Mouse (Mus musculus) limb, embryonic 13.5 days (tissue): ENCODE data around the gene Ascl1. TPM values are rescaled to one million over a fixed set of nuclear protein-coding genes. Genes with fewer than 3 reads are reported as not detected.

Experiments
- ATAC-seq: fragments of 200-750 bp; cut with Nextera tagmentation; 2 replicates; pipeline ENCODE4 v1.8.0; 2017; ENCODE audit warnings: low read depth, moderate number of reproducible peaks, moderate TSS enrichment; ENCODE audit not compliant: low FRiP score
- H3K27ac ChIP-seq: fragments of 300-500 bp; sonication (generic); 2 replicates; pipeline ENCODE4 v1.5.1; 2015; ENCODE audit warnings: inconsistent platforms, mild to moderate bottlenecking, moderate library complexity
- H3K27me3 ChIP-seq: fragments of 300-500 bp; sonication (generic); 2 replicates; pipeline ENCODE4 v1.6.1; 2015; ENCODE audit warnings: mild to moderate bottlenecking, inconsistent platforms
- H3K36me3 ChIP-seq: fragments of 300-500 bp; sonication (generic); 2 replicates; pipeline ENCODE4 v1.6.1; 2015; ENCODE audit warnings: inconsistent platforms, mild to moderate bottlenecking, moderate library complexity
- H3K4me1 ChIP-seq: fragments of 300-500 bp; sonication (generic); 2 replicates; pipeline ENCODE4 v1.6.1; 2015; ENCODE audit warnings: inconsistent platforms
- H3K4me2 ChIP-seq: fragments of 300-500 bp; sonication (generic); replicated peaks from 2 replicates; pipeline ENCODE4 v1.6.1; 2015; ENCODE audit warnings: inconsistent platforms, mild to moderate bottlenecking, moderate library complexity
- H3K4me3 ChIP-seq: fragments of 300-500 bp; sonication (generic); 2 replicates; pipeline ENCODE4 v1.5.1; 2015; ENCODE audit warnings: moderate library complexity, mild to moderate bottlenecking, inconsistent platforms
- H3K9ac ChIP-seq: fragments of 300-500 bp; sonication (generic); 2 replicates; pipeline ENCODE4 v1.6.1; 2015; ENCODE audit warnings: mild to moderate bottlenecking, inconsistent platforms
- H3K9me3 ChIP-seq: fragments of 300-500 bp; sonication (generic); 2 replicates; pipeline ENCODE4 v1.6.1; 2016; ENCODE audit warnings: inconsistent platforms
- WGBS: fragments of 180-500 bp; shearing (Covaris S2); methylation state at CpG from one replicate; pipeline ENCODE4 v1.1.7; 2015; 5-methylcytosine and 5-hydroxymethylcytosine counted together
- polyA plus RNA-seq: library from polyadenylated mRNA; unstranded; fragments of >200 nt; fragmentation: Nextera tagmentation; extraction: Ambion mirVana; gene quantifications from 2 replicates; pipeline ENCODE4 v1.2.1, GENCODE M21; 2015

Gene Ascl1
- polyA plus RNA-seq, 1 experiment from 2014 or later: not detected

- Histone ChIP-seq H3K4me3 (peak overlapping the region; percentile 64), H3K9ac (peak overlapping the region; percentile 50), H3K4me2 (peak overlapping the region; percentile 98), H3K4me1 (peaks cover 23% of the 10 kb centered on the region), H3K36me3 (no peaks in the 10 kb centered on the region), H3K27ac (no peak overlapping the region), H3K27me3 (peaks cover 94% of the 10 kb centered on the region), H3K9me3 (peaks cover 3% of the 10 kb centered on the region; the same call in 1 of the 2 replicates)
- WGBS: 0% methylated on average over 18 of the region's 18 CpGs
- ATAC-seq: no peak
Measured at GRCm38 (mm10) chr10:87494596-87494995, 1.1 kb upstream of the Ascl1 start.

- no peak for ATAC-seq
- Histone ChIP-seq H3K27me3 (peaks cover 94% of the 10 kb centered on the region), H3K9me3 (peaks cover 3% of the 10 kb centered on the region; the same call in 1 of the 2 replicates), H3K27ac (no peak overlapping the region), H3K9ac (no peak overlapping the region), H3K36me3 (no peaks in the 10 kb centered on the region), H3K4me2 (peak overlapping the region; percentile 98), H3K4me3 (peak overlapping the region; percentile 64), H3K4me1 (peaks cover 23% of the 10 kb centered on the region)
- 2% methylated on average over 4 of the region's 4 CpGs for WGBS
Measured at GRCm38 (mm10) chr10:87494176-87494575, 716 bp upstream of the Ascl1 start.

GRCm38 (mm10) chr10:87492661-87493551, 554 bp downstream of the Ascl1 start:
- peak overlapping the region; percentile 64 for H3K4me3 ChIP-seq
- H3K27ac ChIP-seq: no peak overlapping the region
- H3K9me3 ChIP-seq: peaks cover 2% of the 10 kb centered on the region; the same call in 1 of the 2 replicates
- H3K27me3 ChIP-seq: peaks cover 94% of the 10 kb centered on the region
- no peaks in the 10 kb centered on the region for H3K36me3 ChIP-seq
- H3K4me2 ChIP-seq: peak overlapping the region; percentile 98
- under 1% methylated on average over 56 of the region's 90 CpGs for WGBS
- peak overlapping the region; percentile 60 for H3K9ac ChIP-seq
- H3K4me1 ChIP-seq: peaks cover 27% of the 10 kb centered on the region
- ATAC-seq: peak; percentile 49

- no peaks in the 10 kb centered on the region for H3K9me3 ChIP-seq
- peak overlapping the region; percentile 98 for H3K4me2 ChIP-seq
- peaks cover 97% of the 10 kb centered on the region for H3K27me3 ChIP-seq
- H3K9ac ChIP-seq: peak overlapping the region; percentile 60
- no peaks in the 10 kb centered on the region for H3K36me3 ChIP-seq
- no peak for ATAC-seq
- peaks cover 27% of the 10 kb centered on the region for H3K4me1 ChIP-seq
- peak overlapping the region; percentile 64 for H3K4me3 ChIP-seq
- no peak overlapping the region for H3K27ac ChIP-seq
- WGBS: 1% methylated on average over 26 of the region's 26 CpGs
Measured at GRCm38 (mm10) chr10:87492332-87492660, 1.2 kb downstream of the Ascl1 start.

GRCm38 (mm10) chr10:87491485-87492040, 1.9 kb downstream of the Ascl1 start:
- 5% methylated on average over 11 of the region's 11 CpGs for WGBS
- no peak overlapping the region for H3K9ac ChIP-seq
- no peak for ATAC-seq
- H3K9me3 ChIP-seq: no peaks in the 10 kb centered on the region
- H3K27ac ChIP-seq: no peak overlapping the region
- no peak overlapping the region for H3K4me3 ChIP-seq
- H3K4me1 ChIP-seq: peaks cover 27% of the 10 kb centered on the region
- no peaks in the 10 kb centered on the region for H3K36me3 ChIP-seq
- no peak overlapping the region for H3K4me2 ChIP-seq
- peaks cover 97% of the 10 kb centered on the region for H3K27me3 ChIP-seq

- 3% methylated on average over 2 of the region's 2 CpGs for WGBS
- H3K27ac ChIP-seq: no peak overlapping the region
- ATAC-seq: no peak
Measured at GRCm38 (mm10) chr10:87490328-87490727, 3.1 kb downstream of the Ascl1 start.

GRCm38 (mm10) chr10:87489246-87490009, 4.0 kb downstream of the Ascl1 start:
- H3K27me3 ChIP-seq: peaks cover 99% of the 10 kb centered on the region
- WGBS: 2% methylated on average over 18 of the region's 18 CpGs
- H3K4me1 ChIP-seq: peaks cover 30% of the 10 kb centered on the region
- no peak for ATAC-seq
- no peak overlapping the region for H3K4me3 ChIP-seq
- H3K36me3 ChIP-seq: no peaks in the 10 kb centered on the region
- H3K4me2 ChIP-seq: no peak overlapping the region
- H3K27ac ChIP-seq: no peak overlapping the region
- no peak overlapping the region for H3K9ac ChIP-seq
- no peaks in the 10 kb centered on the region for H3K9me3 ChIP-seq

More at GRCm38 (mm10) chr10:87490328-87490727, 3.1 kb downstream of the Ascl1 start:
- Histone ChIP-seq H3K4me3 (no peak overlapping the region), H3K4me2 (no peak overlapping the region), H3K27me3 (peaks cover 99% of the 10 kb centered on the region), H3K4me1 (peaks cover 35% of the 10 kb centered on the region), H3K9ac (no peak overlapping the region), H3K9me3 (no peaks in the 10 kb centered on the region), H3K36me3 (no peaks in the 10 kb centered on the region)

GRCm38 (mm10) chr10:87488429-87489145, 4.9 kb downstream of the Ascl1 start:
- Histone ChIP-seq H3K9me3 (no peaks in the 10 kb centered on the region), H3K9ac (no peak overlapping the region), H3K4me2 (peak overlapping the region; percentile 46), H3K27me3 (peaks cover 93% of the 10 kb centered on the region), H3K4me3 (peak overlapping the region; percentile 19; the same call in 1 of the 2 replicates), H3K36me3 (no peaks in the 10 kb centered on the region), H3K27ac (no peak overlapping the region), H3K4me1 (peaks cover 23% of the 10 kb centered on the region)
- ATAC-seq: peak; percentile 46; the same call in 1 of the 2 replicates
- WGBS: under 1% methylated on average over 16 of the region's 16 CpGs

- under 1% methylated on average over 33 of the region's 33 CpGs for WGBS
- Histone ChIP-seq H3K9ac (no peak overlapping the region), H3K4me2 (peak overlapping the region; percentile 52), H3K4me1 (peaks cover 12% of the 10 kb centered on the region), H3K4me3 (peak overlapping the region; percentile 22), H3K36me3 (no peaks in the 10 kb centered on the region), H3K27ac (no peak overlapping the region), H3K27me3 (peaks cover 89% of the 10 kb centered on the region), H3K9me3 (no peaks in the 10 kb centered on the region)
- ATAC-seq: no peak
Measured at GRCm38 (mm10) chr10:87485721-87486620, 7.5 kb downstream of the Ascl1 start.

GRCm38 (mm10) chr10:87484831-87485720, 8.4 kb downstream of the Ascl1 start:
- Histone ChIP-seq H3K36me3 (no peaks in the 10 kb centered on the region), H3K27me3 (peaks cover 80% of the 10 kb centered on the region), H3K9ac (no peak overlapping the region), H3K9me3 (no peaks in the 10 kb centered on the region), H3K4me3 (no peak overlapping the region), H3K27ac (no peak overlapping the region), H3K4me1 (peaks cover 12% of the 10 kb centered on the region), H3K4me2 (peak overlapping the region; percentile 52; the same call in 1 of the 2 replicates)
- ATAC-seq: no peak
- WGBS: 2% methylated on average over 17 of the region's 17 CpGs
